Mouse (Mus musculus): ENCODE data around the gene Nfkb1.

DNA sequence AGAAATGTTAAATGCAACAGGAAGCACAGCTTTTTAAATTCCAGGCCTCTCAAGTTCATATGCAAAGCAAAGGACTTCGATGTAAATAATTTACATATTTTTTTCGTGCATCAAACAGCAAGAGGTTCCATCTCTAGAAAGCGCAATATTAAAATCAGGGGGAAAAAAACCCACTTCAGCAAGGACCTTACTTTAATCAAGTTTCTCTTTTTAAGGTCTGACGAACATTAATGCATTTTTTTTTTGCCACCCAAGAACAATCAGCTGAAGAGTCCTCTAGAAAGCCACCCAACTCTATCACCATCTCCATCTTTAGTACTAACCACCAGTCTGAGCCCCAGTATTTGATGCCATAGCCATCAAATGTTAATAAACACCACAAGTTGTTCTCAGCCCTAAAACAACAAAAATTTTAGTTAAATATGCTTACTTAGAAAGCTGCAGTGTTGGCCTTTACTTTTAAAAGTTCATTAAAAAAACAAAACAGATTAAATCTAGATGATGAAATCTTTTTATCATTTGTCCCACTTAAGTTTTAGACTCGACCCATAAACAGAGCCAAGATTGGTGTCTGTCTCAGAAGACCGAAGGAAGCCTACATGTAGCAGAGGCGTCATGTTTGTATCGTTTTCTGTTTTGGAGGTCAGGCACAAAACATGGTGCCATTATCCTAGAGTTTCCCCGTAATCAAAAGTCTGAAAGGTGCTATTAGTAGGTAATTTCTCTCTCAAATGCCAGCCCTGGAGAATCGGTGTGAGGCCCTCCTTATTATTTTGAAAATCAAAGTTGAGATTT lies 1.4 kb downstream of the Nfkb1 start:
- TF ChIP-seq CTCF (conservative IDR thresholded peaks at IDR 0.05; ENCODE audit: insufficient read depth, insufficient read length, low read depth, low read length), result no peak
- no peak for TF ChIP-seq POLR2A (IDR thresholded peaks at IDR 0.05; ENCODE audit: low read depth, low read length)

Measured in kidney, adult 2 months (tissue).